Mouse (Mus musculus) midbrain, embryonic 11.5 days (tissue): Measurements from ENCODE around the gene Vasn. TPM values are rescaled to one million over a fixed set of nuclear protein-coding genes. Genes with fewer than 3 reads are reported as not detected.

Experiments used
- ATAC-seq: fragments of 200-750 bp; cut with Nextera tagmentation; 2 replicates; pipeline ENCODE4 v1.8.0; 2017; ENCODE audit warnings: moderate TSS enrichment, moderate library complexity; ENCODE audit not compliant: low FRiP score
- DNase-seq: peaks from one replicate; pipeline ENCODE4 v3.0.0; 2015; ENCODE audit warnings: low spot score; ENCODE audit errors: missing footprints
- H3K27ac ChIP-seq: fragments of 300-500 bp; sonication (generic); 2 replicates; pipeline ENCODE4 v1.5.1; 2014; ENCODE audit warnings: low read depth, low read length
- H3K27me3 ChIP-seq: fragments of 300-500 bp; sonication (generic); 2 replicates; pipeline ENCODE4 v1.6.1; 2014; ENCODE audit warnings: mild to moderate bottlenecking, low read length, moderate library complexity, mixed read lengths; ENCODE audit not compliant: control insufficient read depth, insufficient read depth
- H3K36me3 ChIP-seq: fragments of 300-500 bp; sonication (generic); 2 replicates; pipeline ENCODE4 v1.6.1; 2014; ENCODE audit warnings: mild to moderate bottlenecking, low read length, moderate library complexity, mixed read lengths; ENCODE audit not compliant: control insufficient read depth, insufficient read depth
- H3K4me1 ChIP-seq: fragments of 300-500 bp; sonication (generic); 2 replicates; pipeline ENCODE4 v1.6.1; 2014; ENCODE audit warnings: low read length; ENCODE audit not compliant: control insufficient read depth, insufficient read depth
- H3K4me2 ChIP-seq: fragments of 300-500 bp; sonication (generic); 2 replicates; pipeline ENCODE4 v1.6.1; 2014; ENCODE audit warnings: mild to moderate bottlenecking, moderate library complexity
- H3K4me3 ChIP-seq: fragments of 300-500 bp; sonication (generic); 2 replicates; pipeline ENCODE4 v1.5.1; 2014; ENCODE audit warnings: low read depth, low read length
- H3K9ac ChIP-seq: fragments of 300-500 bp; sonication (generic); 2 replicates; pipeline ENCODE4 v1.6.1; 2014; ENCODE audit warnings: low read length
- H3K9me3 ChIP-seq: fragments of 300-500 bp; sonication (generic); 2 replicates; pipeline ENCODE4 v1.6.1; 2016; ENCODE audit warnings: low read length; ENCODE audit not compliant: control insufficient read depth
- WGBS: fragments of 180-500 bp; shearing (Covaris S2); extraction: QIAGEN DNeasy Blood & Tissue Kit; methylation state at CpG from one replicate; pipeline ENCODE4 v1.1.7; 2014; 5-methylcytosine and 5-hydroxymethylcytosine counted together
- polyA plus RNA-seq: library from polyadenylated mRNA; unstranded; fragments of >200 nt; fragmentation: Nextera tagmentation; extraction: Ambion mirVana; gene quantifications from 2 replicates; pipeline ENCODE4 v1.2.1, GENCODE M21; 2014

Gene Vasn
- polyA plus RNA-seq, 1 experiment from 2014 or later: 7.0 TPM

DNA sequence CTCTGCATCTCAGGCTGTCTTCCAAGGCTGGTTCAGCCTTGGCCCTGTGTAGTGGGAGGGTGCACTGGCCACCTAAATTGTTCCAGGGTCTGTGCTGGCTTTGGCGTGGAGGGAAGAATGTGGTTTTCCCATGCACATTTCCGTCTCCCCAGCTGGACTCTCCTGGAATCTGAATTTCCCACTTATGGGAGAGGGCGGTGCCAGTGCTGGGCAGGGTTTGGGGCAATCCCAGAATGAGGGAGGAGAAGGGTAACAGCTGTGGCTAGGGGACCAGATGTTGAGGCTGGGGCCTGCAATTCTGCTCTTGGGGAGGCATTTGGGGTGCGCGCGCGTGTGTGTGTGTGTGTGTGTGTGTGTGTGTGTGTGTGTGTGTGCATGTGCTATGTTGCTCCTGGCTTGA is 42.4 kb upstream of the Vasn start:
- ATAC-seq (no peak), DNase-seq (peak; percentile 82)
- Histone ChIP-seq H3K4me2 (peak overlapping the region; percentile 83), H3K27ac (no peak overlapping the region), H3K36me3 (no peaks in the 10 kb centered on the region), H3K9ac (peak overlapping the region; percentile 35), H3K27me3 (no peaks in the 10 kb centered on the region), H3K9me3 (no peaks in the 10 kb centered on the region), H3K4me3 (peak overlapping the region; percentile 89; the same call in 1 of the 2 replicates), H3K4me1 (peaks cover 70% of the 10 kb centered on the region)
- WGBS: 58% methylated on average over 7 of the region's 7 CpGs

DNA sequence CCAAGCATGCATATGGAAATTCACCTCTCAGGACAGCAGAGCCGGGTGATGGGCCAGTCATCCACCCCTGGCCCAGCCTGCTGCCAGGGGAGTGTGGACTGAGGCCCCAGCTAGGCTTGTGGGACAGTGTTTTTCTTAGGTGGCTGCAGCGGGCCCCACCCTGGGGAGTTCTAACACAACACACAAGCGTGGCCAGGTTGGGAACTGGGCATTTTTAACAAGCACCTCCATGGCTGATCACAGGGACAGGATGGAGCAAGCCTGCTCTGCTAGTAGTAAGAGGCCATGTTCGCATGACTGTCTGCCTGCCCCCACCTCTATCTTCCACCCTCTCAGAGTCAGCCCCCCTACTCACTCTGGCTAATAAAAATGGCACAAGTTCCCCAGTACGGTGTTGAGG is 41.7 kb upstream of the Vasn start:
- H3K4me3 ChIP-seq: no peak overlapping the region

DNA sequence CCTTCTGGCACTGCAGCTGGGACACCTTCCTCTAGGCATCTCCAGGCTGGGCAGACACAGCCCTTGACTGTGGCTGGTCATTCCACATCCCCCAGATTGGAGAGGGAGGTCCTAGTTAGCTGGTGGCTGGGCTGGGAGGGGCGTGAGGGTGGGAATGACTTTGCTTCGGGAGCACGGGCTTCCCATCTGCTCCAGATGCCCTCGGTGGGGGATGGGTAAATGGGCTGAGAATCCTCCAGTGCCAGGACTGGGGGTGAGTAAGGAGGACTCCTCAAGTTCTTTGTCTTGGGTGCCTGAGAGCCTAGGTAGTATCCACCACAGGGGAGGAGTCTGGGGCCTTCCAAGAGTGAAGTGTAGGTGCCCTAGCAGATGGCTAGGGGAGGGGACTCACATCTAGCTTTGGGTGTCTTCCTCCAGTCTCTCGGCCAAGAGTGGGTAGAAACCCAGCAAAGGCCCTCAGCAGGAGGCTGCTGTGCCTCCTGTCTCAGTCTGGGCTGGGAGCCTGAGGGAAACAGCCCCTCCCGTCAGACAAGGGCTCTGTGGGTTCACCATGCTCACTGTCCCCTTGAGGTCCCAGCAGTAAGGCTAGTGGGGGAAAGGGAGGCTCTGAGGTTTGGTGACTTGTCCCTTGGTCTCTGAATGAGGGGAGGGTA is 40.7 kb upstream of the Vasn start:
- Histone ChIP-seq H3K36me3 (no peaks in the 10 kb centered on the region), H3K4me3 (no peak overlapping the region), H3K4me1 (peaks cover 71% of the 10 kb centered on the region), H3K4me2 (no peak overlapping the region; the same call in 1 of the 2 replicates), H3K27ac (peak overlapping the region; percentile 40), H3K27me3 (no peaks in the 10 kb centered on the region), H3K9ac (peak overlapping the region; percentile 32; the same call in 1 of the 2 replicates), H3K9me3 (no peaks in the 10 kb centered on the region)
- 36% methylated on average over 6 of the region's 6 CpGs for WGBS
- ATAC-seq (no peak), DNase-seq (peak; percentile 81)

More for the DNA sequence above, 41.7 kb upstream of the Vasn start:
- no peak overlapping the region for H3K9ac ChIP-seq
- H3K27me3 ChIP-seq: no peaks in the 10 kb centered on the region
- peak overlapping the region; percentile 2; the same call in 1 of the 2 replicates for H3K4me2 ChIP-seq
- 67% methylated on average over 5 of the region's 5 CpGs for WGBS
- DNase-seq: peak; percentile 79
- H3K27ac ChIP-seq: no peak overlapping the region
- H3K4me1 ChIP-seq: peaks cover 71% of the 10 kb centered on the region
- no peaks in the 10 kb centered on the region for H3K36me3 ChIP-seq
- H3K9me3 ChIP-seq: no peaks in the 10 kb centered on the region
- ATAC-seq: no peak

DNA sequence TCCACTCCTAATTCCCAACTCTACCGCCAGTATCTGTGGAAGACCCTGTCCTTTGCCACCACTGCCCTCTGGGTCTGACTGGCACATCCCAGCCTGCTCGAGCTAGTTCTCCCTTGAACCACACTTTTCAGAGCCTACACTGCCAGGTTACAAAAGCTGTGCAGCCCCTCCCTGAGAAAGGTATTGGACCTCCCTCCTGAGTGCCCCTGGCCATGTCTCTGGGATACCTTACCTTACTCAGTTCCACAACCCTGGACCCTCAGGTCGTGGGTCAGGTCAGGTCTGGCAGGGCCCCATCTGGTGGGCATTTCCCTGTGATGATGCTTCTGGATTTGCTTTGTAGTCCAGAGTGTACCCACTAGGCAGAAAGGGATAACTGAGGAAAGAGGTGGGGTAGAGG is 40.1 kb upstream of the Vasn start:
- Histone ChIP-seq H3K27me3 (no peaks in the 10 kb centered on the region), H3K9ac (0 out of 2 replicates have a peak overlapping the region, but pooled peaks have one; percentile 12), H3K27ac (no peak overlapping the region; the same call in 1 of the 2 replicates), H3K4me2 (no peak overlapping the region), H3K4me3 (no peak overlapping the region), H3K4me1 (peaks cover 76% of the 10 kb centered on the region), H3K36me3 (no peaks in the 10 kb centered on the region), H3K9me3 (no peaks in the 10 kb centered on the region)
- ATAC-seq (no peak), DNase-seq (peak; percentile 81)
- 80% methylated on average over 3 of the region's 3 CpGs for WGBS

DNA sequence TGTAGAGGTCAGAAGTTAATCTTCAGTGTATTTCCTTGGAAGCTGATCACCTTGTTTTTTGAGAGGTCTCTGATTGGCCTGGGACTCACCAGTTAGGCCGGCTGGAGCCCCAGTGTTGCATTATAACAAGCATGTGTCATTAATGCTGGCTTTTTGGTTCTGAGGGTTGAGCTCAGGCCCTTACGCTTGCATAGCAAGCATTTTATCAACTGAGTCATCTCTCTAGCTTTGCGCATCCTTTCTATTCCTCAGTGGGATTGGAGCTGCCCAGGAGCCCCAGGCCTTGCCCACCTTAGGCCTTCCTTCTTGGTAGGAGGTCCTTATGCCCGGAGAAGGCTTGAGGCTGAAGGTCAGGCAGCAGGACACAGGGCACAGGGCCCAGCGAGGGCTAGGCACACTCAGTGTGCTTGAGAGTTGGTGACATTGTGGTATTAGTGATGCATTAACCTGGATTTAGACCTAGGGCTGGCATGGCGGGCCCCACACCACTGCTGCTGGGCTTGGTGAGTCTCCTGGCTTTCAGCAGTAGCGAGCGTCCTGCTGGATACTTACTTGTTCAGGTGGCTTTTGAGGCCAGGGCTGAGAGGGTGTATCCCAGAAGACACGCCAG is 38.9 kb upstream of the Vasn start:
- no peaks in the 10 kb centered on the region for H3K9me3 ChIP-seq
- no peak overlapping the region for H3K9ac ChIP-seq
- peaks cover 82% of the 10 kb centered on the region for H3K4me1 ChIP-seq
- no peak overlapping the region for H3K4me2 ChIP-seq
- no peak for ATAC-seq
- no peaks in the 10 kb centered on the region for H3K27me3 ChIP-seq
- H3K36me3 ChIP-seq: no peaks in the 10 kb centered on the region
- H3K4me3 ChIP-seq: no peak overlapping the region
- 78% methylated on average over 9 of the region's 9 CpGs for WGBS
- peak; percentile 81 for DNase-seq
- no peak overlapping the region for H3K27ac ChIP-seq

DNA sequence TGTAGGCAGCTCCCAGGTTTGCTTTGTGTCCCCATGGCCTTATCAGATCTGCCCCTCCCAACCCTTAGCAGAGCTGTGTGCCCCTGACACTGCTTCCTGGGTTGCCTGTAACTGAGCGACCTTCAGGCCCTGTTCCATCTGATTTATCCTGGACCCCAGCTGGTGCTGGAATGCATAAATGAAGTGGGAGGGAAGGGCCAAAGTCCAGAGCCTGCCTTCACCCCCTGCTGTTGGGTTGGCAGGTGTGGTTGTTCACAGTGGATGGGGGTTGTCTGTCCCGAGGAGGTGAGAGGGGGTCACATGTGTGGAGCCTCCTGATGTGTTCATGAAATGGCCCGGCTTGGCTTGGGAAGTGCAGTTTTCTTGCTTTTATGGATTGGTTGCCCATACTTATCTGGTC is 37.6 kb upstream of the Vasn start:
- Histone ChIP-seq H3K27ac (peak overlapping the region; percentile 40), H3K4me1 (peaks cover 80% of the 10 kb centered on the region), H3K9ac (peak overlapping the region; percentile 33; the same call in 1 of the 2 replicates), H3K27me3 (no peaks in the 10 kb centered on the region), H3K36me3 (no peaks in the 10 kb centered on the region), H3K9me3 (no peaks in the 10 kb centered on the region), H3K4me3 (no peak overlapping the region), H3K4me2 (no peak overlapping the region)
- no peak for ATAC-seq
- peak; percentile 21 for DNase-seq
- WGBS: 29% methylated on average over 3 of the region's 3 CpGs

DNA sequence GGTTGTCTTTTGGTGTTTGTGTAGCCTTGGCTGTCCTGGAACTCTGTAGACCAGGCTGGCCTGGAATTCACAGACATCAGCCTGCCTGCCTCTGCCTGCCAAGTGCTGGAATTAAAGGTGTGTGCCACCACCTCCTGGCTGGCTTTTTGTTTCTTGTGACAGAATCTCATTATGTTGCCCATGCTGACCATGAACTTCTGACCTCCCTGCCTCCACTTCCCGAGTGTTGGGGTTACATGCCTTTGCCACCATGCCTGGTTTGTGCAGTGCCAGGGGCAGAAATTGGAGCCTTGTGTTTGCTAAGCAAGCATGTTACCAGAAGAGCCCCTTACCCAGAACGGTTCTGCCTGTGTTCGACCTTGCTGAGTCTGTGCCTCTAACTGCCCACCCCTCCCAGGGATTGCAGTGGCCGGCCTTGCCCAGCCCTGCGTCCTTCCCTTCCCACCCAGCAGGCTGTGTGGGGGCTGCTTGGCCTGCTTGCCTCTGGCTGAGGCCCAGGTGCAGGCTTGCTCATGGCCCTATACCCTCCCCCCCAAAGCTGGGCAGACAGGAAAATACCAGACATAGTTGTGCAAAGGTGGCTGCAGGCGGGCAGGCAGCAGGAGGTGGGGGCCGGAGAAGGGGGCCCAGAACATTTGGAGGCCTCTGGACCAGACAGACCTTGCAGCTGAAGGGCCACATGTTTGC is 36.8 kb upstream of the Vasn start:
- H3K9ac ChIP-seq: no peak overlapping the region
- no peak overlapping the region for H3K4me2 ChIP-seq

DNA sequence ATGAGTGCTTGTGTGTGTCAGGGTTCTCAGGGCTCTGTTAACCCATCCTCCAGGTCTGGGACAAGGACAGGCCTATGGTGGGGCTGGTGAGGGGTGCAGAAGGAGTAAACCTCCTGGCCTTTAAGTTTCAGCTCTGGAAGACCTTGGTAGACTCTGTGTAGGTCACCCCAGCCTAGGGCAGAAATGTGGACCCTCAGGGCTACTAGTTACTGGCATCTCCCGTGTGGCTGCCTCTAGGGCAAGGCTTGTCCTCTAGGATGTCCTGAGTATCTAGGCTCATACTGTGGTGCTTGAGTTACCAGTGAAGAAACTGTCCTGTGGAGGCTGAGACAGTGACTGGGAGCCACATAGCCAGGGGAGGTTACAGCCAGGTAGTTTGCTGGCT is 36.3 kb upstream of the Vasn start:
- no peak for ATAC-seq
- H3K4me1 ChIP-seq: peaks cover 67% of the 10 kb centered on the region
- H3K9me3 ChIP-seq: no peaks in the 10 kb centered on the region
- no peaks in the 10 kb centered on the region for H3K36me3 ChIP-seq
- H3K9ac ChIP-seq: no peak overlapping the region
- no peak for DNase-seq
- H3K4me3 ChIP-seq: no peak overlapping the region
- no peak overlapping the region for H3K27ac ChIP-seq
- WGBS: 75% methylated on average over 1 of the region's 1 CpGs
- no peaks in the 10 kb centered on the region for H3K27me3 ChIP-seq
- no peak overlapping the region for H3K4me2 ChIP-seq

More for the DNA sequence above, 36.8 kb upstream of the Vasn start:
- H3K27me3 ChIP-seq: no peaks in the 10 kb centered on the region
- peak; percentile 80 for DNase-seq
- peaks cover 73% of the 10 kb centered on the region for H3K4me1 ChIP-seq
- ATAC-seq: no peak
- H3K36me3 ChIP-seq: no peaks in the 10 kb centered on the region
- H3K27ac ChIP-seq: no peak overlapping the region
- WGBS: 56% methylated on average over 7 of the region's 7 CpGs
- H3K9me3 ChIP-seq: no peaks in the 10 kb centered on the region
- no peak overlapping the region for H3K4me3 ChIP-seq

DNA sequence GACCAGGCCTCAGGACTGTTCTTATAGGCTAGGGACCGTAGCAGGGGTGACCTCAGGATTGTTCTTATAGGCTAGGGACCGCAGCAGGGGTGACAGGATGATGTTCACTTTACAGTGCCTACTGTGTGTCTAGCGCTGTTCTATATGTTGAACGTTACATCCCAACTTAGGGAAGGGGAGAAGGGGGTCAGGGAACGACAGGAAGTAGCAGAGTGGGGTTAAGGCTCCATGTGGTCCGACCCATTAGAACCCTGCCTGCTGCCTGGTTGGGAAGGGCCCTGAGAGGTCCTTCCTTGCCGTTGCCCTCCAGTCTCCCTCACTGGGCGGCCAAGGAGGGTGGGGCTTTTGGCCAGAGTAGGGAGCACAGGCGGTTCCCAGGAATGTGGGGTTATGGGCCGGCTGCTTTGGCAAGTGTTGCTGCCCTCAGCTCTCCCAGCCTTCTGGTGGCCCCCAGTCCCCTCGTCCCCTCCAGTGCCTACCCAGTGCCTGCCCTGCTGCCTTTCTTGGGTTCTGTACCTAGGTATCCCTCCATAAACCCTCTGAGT is 35.4 kb upstream of the Vasn start:
- DNase-seq (peak; percentile 79), ATAC-seq (no peak)
- Histone ChIP-seq H3K4me2 (no peak overlapping the region), H3K4me3 (no peak overlapping the region), H3K9ac (no peak overlapping the region), H3K36me3 (no peaks in the 10 kb centered on the region), H3K4me1 (peaks cover 59% of the 10 kb centered on the region), H3K9me3 (no peaks in the 10 kb centered on the region), H3K27me3 (no peaks in the 10 kb centered on the region), H3K27ac (no peak overlapping the region)
- WGBS: 68% methylated on average over 11 of the region's 11 CpGs
